Mouse (Mus musculus): Measurements from ENCODE around the gene Syt16.

Syt16 gene

DNA sequence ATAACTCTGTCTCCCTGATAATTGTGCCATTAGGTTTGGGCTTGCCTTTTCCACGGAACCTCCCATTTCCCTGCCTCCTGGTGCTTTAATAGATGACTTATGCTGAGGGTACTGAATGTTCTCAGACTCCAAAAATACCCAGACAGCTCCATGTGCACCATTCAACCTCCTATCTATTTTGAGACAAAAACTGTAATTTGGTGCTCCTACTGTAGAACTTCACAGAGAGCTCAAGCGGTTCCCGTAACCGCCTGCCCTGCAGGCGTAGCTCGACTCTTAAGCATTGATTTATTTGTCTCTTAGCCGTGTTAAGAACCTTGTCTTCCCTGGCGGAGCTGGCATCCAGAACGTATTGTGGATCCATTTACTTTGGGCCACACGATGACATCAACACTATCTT is 233.3 kb downstream of the Syt16 start:
- DNase-seq (ENCODE audit: low spot score), result no peak

DNA sequence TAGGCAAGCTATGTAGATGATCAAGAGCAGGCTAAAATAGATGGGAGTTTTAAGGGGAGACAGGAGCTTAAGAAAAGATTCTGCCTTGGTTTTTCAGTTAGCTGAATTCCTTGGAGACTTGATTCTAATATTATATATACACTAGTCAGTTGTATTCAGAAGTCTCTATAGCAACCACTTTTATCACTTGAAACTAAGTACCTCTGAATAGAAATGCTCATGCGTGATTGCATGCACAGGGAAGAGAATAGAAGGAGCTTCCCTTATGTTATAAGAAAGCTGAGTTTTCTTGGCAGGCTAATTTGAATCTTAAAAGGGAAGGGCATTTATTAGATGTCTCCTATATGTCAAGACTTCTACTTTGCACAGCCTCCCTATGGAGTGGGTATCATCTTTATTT is 235.4 kb downstream of the Syt16 start:
- no peak for DNase-seq (ENCODE audit: low spot score)

DNA sequence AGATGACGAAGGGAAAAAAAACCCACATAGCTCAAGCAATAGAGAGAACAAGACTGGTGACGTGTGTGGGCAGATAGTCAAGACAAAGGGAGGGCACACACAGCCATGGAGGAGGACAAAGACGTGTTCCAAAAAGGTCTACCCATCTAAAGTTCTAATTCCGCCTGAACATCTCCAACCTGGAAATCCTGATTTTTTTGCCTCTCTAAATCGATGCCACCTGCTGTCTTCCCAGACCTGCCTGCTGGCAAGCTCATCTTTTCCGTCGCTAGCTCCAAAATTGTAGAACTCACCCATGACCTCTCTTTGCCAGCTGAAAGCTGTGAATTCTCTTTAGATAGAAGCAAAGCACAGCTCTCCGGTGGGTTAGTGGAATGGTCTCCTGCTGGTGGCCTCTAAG is 238.7 kb downstream of the Syt16 start:
- no peak for DNase-seq (ENCODE audit: low spot score)

DNA sequence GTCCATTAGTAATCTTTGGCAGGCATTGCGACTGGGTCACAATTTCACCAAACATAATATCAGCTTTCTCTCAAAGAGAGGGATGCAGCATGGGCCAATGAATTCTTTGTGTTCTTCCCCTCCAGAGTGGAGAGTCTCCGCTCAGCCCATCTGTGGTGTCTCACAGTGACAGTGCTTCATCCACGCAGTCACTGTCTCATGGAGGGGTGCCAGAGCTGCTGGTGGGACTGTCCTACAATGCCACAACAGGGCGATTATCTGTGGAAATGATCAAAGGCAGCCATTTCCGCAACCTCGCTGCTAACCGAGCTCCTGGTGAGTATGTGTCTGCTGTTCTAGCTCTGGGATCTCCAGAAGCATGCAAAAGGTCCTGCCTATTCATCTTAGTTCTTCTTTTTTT is 240.6 kb downstream of the Syt16 start:
- no peak for DNase-seq (ENCODE audit: low spot score)

DNA sequence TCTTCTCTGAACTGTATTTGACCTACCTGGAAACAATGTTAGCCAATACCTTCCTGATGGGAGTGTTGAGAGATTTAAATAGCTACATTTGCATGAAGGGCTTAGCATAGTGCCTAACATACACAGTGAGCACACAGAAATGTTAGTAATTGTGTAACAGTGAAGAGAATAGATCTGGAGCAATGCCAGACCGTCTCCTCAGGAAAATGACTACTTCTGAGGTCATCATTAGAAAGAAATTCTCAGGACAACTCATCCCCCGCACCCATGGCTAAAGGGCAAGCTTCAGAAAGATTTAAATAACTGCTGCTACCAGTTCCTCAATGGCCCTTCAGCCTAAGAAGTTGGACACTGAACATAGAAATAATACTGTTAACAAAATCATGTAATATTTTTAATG is 241.3 kb downstream of the Syt16 start:
- DNase-seq (ENCODE audit: low spot score), result no peak

DNA sequence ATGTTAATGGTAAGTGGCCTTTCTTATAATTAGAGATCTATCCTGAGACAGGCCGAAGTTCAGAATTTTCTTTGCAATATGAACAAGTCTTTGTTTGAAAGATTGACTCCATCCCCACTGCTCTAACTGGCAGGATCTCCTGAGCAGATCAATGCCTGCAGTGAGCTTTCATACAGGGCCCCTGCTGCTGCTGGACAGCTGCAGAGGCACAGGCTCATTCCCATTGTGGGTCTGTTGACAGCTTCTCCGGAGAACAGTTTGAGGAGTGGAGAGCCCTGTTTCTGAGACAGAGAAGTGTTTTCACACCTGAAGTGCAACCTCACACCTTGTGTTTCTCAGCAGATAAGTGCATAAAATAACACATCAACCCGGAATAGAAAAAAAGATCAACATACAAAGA is 267.4 kb downstream of the Syt16 start:
- DNase-seq (ENCODE audit: low spot score), result no peak

DNA sequence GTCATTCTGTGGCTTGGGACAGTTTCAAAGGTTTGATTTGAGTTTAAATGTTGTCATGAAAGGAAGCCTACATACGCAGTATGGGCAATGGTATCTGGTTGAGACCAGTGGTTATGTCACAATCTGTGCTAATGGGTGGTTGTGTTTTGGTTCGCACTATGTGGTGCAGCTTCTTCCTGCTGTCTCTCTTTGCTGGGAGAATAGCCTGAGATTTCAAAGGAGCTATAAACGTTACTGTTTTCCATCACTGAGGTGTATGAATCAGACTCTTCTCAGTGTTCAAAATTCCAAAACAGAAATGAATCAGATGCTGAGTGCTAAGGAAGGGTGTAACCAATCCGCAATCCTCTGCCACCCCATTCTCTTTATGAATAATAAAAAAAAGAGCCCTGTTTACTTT is 269.6 kb downstream of the Syt16 start:
- no peak for DNase-seq (ENCODE audit: low spot score)

DNA sequence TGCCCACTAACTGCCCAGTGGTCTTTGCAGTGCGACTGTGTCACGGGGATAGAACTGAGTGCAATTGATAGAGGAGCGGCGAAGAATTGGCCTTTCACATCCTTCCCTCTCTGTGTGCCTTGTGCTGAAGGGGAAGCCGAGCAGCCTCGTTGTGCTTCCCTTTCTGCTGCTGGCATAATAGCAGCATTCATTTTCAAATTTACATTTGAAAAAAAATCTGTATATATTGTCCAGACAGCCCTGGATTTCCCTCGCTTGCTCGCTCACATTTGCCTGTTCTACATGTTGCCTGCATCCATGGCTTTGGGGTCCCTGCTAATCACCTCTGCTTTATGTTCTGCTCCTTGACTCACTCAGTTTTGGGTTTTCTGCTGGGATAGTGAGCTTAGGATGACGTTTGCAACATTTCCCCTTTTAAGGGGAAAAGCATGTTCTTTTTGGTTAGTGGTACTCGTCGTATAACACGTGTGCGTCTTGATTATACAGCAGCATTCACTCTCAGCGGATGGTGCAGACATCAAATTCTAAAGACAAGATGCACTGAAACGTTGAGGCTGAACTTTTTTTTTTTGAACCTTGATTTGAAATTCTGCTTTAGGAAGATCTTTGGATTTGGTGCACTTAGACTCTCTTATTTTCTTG is 271.3 kb downstream of the Syt16 start:
- no peak for DNase-seq (ENCODE audit: low spot score)

DNA sequence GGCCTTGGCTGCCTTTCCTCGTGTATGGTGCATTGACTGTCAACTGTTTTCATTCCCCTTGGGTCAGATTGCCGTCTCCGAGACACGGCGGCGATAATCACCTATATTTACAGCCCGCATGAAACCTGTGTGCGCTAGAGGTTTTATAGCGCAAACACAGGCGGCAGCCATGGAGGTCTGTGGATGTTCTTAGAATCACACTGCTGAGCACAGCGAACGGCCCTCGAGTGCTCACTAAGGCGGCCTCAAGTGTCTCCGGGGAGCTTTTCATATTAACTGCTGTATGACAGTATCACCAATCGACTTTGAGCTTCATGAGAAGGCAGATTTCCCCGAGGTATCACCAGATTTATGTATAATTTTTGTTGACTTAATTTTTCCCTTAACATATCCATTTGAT is 275.1 kb downstream of the Syt16 start:
- DNase-seq (ENCODE audit: low spot score), result no peak

DNA sequence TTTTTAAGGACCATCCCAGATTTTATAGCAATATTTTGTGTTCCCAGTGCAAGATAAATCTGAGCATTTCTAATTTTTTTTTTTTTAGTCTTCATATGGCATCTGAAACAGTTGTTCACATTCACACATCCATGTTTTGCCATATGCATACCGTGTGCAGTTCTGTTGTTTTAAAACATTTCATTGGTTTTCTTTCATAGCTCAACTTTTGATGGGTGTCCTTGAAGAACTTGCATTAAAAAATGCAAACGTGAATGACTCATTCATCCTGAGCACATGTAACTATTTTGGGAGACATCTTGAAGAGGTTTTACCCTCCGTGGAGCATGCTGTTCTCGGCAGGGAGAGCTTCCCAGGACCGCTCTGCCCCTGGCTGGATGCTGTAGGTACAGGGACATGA is 279.8 kb downstream of the Syt16 start:
- DNase-seq (ENCODE audit: low spot score), result no peak

DNA sequence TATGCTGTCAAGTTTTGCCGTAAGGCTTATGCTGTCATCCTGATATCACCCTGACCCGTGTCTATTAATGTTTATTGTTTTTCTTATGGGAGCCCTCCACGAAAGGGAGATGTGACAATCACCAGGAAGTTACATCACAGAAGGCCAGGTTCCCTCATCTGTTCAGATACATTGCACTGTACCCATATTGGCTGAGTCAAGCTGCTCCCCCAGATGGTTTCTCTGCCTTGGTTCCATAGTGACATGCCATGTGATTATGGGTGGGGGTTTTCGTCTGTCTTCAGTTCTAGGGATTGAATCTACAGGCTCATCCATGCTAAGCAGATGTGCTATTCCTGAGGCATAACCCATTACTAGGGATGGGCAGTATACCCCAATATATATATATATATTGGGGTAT is 283.9 kb downstream of the Syt16 start:
- no peak for DNase-seq (ENCODE audit: low spot score)

DNA sequence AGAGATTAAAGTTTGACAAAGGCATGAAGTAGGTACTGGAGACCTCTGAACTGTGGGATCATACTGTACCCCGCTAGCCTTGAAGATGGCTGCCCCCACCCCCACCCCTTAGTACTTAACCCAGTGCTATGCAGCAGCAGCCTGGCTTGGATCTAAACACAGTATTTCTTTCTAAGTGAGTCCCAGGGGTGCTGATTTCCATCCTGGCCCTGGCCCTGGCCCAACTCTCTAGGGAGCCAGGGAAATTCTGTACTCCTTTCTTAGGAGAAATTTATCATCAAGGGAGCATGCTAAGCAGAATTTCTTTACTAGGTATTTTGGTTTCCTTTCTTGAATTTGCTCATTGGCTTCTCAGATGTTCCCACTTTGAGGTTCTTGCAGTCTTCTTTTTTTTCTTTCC is 285.4 kb downstream of the Syt16 start:
- DNase-seq (ENCODE audit: low spot score), result no peak

DNA sequence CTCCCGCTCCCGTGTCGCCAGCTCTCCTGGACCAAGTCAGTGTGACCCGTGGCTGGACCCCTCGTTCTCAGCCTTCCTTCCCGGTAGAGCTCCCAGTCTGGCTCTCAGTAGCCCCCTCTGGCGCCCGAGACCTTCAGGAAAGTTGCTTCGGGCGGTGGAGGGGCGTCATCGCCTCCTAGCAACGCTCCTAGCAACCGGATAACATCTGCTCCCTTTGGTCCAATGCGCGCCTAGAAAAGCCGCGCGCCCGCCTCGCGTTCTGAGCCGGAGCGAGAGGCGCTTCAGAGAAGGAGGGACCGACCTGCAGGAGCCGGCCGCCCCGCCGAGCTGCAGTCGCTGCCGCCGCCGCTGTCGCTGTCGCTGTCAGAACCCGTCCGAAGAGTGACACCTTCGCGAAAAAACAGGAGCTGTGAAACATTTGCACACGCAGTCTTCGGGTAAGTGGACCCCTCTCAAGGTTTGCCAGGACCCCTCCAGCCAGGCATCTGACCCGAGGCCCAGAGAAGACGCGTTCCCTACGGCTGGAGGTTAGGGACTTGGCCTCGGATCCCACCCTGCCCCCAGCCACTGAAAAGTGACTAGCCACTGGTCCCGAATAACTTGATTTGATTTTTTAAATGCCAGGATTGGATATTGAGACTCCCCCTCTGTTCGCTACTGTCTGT is 286.7 kb downstream of the Syt16 start:
- DNase-seq (ENCODE audit: low spot score), result peak; percentile 76

DNA sequence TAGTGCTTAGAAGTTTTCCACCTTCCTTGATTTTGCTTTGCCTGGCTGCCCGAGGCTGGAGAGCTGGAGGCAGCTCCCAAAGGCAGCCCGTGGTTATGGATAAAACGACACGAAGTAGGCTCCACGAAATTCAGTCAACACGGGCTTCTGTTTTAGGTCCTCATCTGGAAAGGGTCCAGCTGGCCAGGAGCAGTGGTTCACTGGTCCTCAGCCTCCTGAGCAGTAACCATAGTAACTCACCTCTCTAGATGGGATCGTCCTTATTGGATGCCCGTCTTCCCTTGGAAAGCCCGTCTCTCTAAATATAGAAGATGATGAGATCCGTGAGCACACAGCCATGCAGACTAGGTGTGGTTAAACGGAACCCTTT is 287.2 kb downstream of the Syt16 start:
- DNase-seq (ENCODE audit: low spot score), result no peak

DNA sequence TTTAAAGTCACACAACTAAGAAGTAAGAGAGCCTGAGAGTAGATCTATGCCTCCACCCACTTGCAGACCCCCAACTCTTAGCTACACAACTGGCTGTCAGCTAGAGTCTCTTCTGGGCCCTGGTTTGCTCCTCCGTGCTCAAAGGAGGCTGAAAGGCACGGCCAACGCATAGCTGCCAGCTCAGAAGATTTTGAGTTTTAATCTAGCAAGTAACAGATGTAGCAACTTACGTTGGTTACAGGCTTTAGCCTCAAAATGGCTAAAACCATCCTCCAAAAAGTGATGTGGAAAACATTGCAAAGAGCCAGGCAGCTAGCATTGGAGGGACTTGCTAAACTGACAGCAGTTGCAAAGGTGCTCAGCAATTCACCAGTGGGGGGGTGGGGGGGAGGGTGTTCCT is 293.5 kb downstream of the Syt16 start:
- DNase-seq (ENCODE audit: low spot score), result no peak

DNA sequence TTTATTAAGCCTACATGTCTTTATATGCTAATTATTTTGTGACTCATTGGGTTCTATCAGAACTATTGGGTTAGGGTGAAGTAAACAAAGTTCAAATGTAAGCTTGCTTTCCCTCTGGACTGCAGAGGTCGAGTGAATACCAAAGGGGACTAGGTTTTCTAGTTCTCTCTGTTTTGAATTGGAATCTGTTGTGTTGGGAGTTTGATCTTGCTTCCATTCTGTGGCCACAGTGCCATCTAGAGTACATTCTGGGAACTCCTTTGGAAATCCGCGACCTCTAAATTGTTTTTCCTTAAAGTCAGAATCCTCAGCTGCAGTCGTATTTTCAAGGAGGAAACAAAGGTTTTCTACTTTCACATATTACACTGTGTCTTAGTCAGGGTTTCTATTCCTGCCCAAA is 296.2 kb downstream of the Syt16 start:
- peak; percentile 46 for DNase-seq (ENCODE audit: low spot score)

DNA sequence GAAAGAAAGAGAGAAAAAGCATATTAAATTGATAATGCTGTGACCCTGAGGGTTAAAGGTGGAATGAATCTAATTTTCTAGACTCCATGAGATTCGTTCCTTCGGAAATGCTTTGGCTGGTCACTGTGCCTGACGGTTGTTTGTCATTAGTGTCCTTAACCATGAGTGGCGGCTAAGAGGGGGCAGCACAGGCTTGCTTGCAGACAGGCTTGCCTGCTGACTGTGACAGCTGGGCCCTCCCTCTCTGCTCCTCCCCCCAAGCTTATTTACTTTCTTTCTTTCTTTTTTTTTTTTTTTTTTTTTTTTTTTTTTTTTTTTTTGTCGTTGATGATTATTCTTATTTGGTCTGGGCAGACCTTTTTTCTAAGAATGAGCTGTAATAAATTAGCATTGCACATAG is 298.9 kb downstream of the Syt16 start:
- no peak for DNase-seq (ENCODE audit: low spot score)

DNA sequence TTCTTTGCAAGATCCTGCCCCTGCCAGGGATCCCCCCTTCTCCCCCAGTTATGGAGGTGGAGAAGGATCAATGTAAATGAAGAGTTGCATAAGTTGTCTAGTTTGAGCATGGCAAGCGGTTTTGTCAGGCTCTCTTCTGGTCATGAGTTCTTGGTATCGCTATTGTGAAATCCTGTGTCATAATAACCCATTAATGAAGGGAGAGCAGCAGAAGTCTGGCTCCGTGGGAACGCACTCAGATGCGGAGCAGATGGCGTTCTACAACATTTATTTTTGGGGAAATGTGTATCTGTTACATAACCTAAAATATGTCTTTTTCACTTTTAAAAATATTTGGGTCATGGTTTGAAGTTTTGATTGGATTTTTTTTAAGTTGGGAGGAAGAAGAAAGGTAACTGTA is 304.1 kb downstream of the Syt16 start:
- DNase-seq (ENCODE audit: low spot score), result no peak

DNA sequence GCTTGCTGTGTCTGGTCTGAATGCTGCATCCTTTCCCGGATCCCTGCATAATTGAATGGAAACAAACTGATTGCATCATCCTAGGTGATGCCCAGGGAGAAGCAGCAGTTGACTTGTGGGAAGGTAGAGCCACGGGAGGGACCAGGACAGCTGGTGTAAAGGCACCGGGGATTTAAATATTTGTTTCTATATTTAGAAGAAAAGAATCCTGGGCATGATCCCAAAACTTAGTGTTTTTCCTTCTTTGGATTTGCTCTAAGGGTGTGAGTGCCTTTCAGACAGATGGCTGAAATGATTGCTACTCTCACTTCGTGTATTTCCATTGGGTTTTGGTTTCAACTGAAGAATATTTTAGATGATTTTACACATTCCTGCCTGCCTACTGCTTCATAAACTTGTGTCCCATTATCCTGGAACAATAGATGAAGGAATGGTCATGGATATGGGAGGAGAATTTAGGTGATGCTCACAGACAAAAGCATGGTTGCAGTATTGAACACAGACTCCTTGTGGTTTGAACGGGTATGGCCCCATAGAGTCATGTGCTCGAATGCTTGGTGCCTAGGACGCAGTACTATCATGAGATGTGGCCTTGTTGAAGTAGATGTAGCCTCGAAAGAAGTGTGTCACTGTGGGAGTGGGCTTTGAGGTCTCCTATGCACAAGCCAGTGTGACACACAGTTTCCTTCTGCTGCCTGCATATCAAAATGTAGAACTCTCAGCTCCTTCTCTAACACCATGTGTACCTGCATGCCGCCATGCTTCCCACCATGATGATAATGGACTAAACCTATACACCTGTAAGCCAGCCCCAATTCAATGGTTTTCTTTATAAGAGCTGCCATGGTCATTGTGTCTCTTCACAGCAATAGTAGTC is 306.2 kb downstream of the Syt16 start:
- no peak for DNase-seq (ENCODE audit: low spot score)

DNA sequence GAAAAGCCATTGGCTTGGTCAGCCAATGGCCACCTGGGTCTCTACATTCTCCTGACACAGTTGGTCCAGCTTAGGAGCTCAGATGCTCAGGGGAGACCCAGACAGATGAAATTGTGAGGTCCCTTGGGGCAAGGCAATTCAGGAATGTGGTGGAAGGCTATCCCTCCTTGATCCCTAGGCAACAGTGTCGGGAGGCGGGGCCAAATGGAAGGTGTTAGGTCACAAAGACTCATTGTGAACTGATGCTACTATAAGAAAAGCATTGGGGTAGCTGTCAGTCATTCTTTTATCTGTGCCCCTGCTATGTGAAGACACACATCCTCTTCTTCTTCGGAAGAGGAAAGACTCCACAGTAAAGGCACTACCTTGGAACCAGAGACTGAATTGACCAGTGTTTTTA is 315.1 kb downstream of the Syt16 start:
- no peak for DNase-seq (ENCODE audit: low spot score)

DNA sequence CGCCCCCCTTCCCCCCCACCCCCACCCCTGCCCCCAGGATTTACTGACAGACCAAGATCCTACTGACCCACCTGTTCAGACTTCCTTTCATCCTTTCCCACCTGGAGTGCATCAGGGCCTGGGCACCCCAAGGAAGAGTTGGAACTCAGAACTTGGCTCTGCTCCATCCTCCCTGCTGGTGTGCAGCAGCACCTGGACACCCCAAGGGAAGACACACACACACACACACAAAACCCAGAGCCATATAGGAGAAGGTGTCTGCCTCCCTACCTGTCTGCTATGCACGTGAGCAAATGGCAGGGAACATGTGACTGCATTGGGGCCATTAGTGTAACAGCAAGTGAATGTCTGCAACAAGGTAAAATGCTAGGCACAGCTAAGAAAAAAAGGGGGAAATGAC is 317.8 kb downstream of the Syt16 start:
- no peak for DNase-seq (ENCODE audit: low spot score)

DNA sequence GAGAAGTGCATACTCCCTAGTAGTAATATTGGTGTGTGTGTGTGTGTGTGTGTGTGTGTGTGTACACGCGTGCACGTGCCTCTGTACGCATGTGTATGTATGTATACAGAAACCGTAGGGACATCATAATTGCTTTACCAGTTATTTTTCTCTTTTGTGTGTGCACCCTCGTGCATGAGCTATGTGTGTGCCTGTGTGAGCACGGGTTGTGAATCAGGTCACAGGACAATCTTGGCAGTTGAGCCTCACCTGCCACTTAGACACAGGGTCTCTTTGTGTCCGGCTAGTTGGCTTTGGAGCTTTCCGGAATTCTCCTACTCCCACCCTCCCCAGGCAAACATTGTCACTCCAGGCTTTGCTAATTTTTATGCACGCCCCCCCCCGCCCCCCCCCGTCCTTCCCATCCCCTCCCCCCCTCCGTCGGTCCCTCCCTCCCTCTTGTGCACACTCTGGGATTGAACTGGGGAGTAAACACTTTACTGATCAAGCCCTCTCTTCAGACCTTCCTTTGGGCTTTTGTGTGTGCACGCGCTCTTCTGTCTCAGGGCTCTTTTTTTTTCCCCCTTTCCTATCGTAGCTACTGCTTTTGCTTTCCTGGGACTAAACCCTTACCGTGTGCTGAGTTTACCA is 319.0 kb downstream of the Syt16 start, which contains the start of gene Gm11042:
Gene Gm11042 (minus strand): TSS at position 51 of the 630 bp plus-strand sequence.
- DNase-seq (ENCODE audit: low spot score), result no peak

All from ovary, postnatal 14 days (tissue).